Mouse (Mus musculus): ENCODE measurements around the gene Fmo2.

Fmo2 gene

GRCm38 (mm10) chr1:162897838-162898811 lies at the start of gene Fmo2:
Gene Fmo2, minus strand, starts transcription at chr1:162898726.
- peak; percentile 51 to 68 for DNase-seq

GRCm38 (mm10) chr1:162947934-162948333 lies 49.4 kb upstream of the Fmo2 start:
- no peak for DNase-seq

GRCm38 (mm10) chr1:162946837-162947558 lies 48.5 kb upstream of the Fmo2 start:
- no peak for DNase-seq

GRCm38 (mm10) chr1:162943700-162944099 lies 45.2 kb upstream of the Fmo2 start:
- peak in 1 of 2 experiments; percentile 41 for DNase-seq

- DNase-seq = peak; percentile 48 to 65
Observed at GRCm38 (mm10) chr1:162938696-162939351, 40.3 kb upstream of the Fmo2 start.

GRCm38 (mm10) chr1:162937970-162938695 lies 39.6 kb upstream of the Fmo2 start:
- no peak for DNase-seq

- DNase-seq = no peak
Observed at GRCm38 (mm10) chr1:162937415-162937814, 38.9 kb upstream of the Fmo2 start, which contains the start of gene Fmo6. Gene Fmo6, minus strand, starts transcription at chr1:162937515.

- DNase-seq = no peak
Observed at GRCm38 (mm10) chr1:162934374-162935012, 36.0 kb upstream of the Fmo2 start.

GRCm38 (mm10) chr1:162932386-162932785 lies 33.9 kb upstream of the Fmo2 start:
- no peak for DNase-seq

GRCm38 (mm10) chr1:162931880-162932279 lies 33.4 kb upstream of the Fmo2 start:
- DNase-seq = no peak

GRCm38 (mm10) chr1:162931310-162931875 lies 32.9 kb upstream of the Fmo2 start:
- DNase-seq = peak in 1 of 2 experiments; percentile 43

GRCm38 (mm10) chr1:162930631-162931030 lies 32.1 kb upstream of the Fmo2 start:
- DNase-seq = no peak

GRCm38 (mm10) chr1:162929146-162929545 lies 30.6 kb upstream of the Fmo2 start:
- DNase-seq = no peak

GRCm38 (mm10) chr1:162925121-162925520 lies 26.6 kb upstream of the Fmo2 start:
- DNase-seq = no peak

- DNase-seq = no peak
Observed at GRCm38 (mm10) chr1:162916661-162917060, 18.1 kb upstream of the Fmo2 start.

- DNase-seq = no peak
Observed at GRCm38 (mm10) chr1:162914932-162915556, 16.5 kb upstream of the Fmo2 start.

- no peak for DNase-seq
Observed at GRCm38 (mm10) chr1:162912085-162912484, 13.6 kb upstream of the Fmo2 start.

- DNase-seq = no peak
Observed at GRCm38 (mm10) chr1:162901879-162902278, 3.4 kb upstream of the Fmo2 start.

GRCm38 (mm10) chr1:162895900-162896299 lies 2.6 kb downstream of the Fmo2 start:
- peak; percentile 75 to 89 for DNase-seq

GRCm38 (mm10) chr1:162893014-162893413 lies 5.5 kb downstream of the Fmo2 start:
- no peak for DNase-seq

- peak; percentile 29 to 49 for DNase-seq
Observed at GRCm38 (mm10) chr1:162891980-162892451, 6.5 kb downstream of the Fmo2 start.
